Mouse (Mus musculus) liver, postnatal 0 days (tissue): ENCODE data around the gene Stk35. TPM values are rescaled to one million over a fixed set of nuclear protein-coding genes. Genes with fewer than 3 reads are reported as not detected.

Source experiments
- ATAC-seq: fragments of 200-750 bp; cut with Nextera tagmentation; 2 replicates; pipeline ENCODE4 v1.8.0; 2017; ENCODE audit warnings: mild to moderate bottlenecking, moderate library complexity
- DNase-seq: peaks from one replicate; pipeline ENCODE4 v3.0.0-alpha.2; 2016
- H3K27ac ChIP-seq: fragments of 300-500 bp; sonication (generic); 2 replicates; pipeline ENCODE4 v1.5.1; 2014; ENCODE audit warnings: antibody characterized with exemption, moderate library complexity, mild to moderate bottlenecking, low read depth
- H3K27me3 ChIP-seq: fragments of 300-500 bp; sonication (generic); 2 replicates; pipeline ENCODE4 v1.6.1; 2014; ENCODE audit warnings: low read length, control low read depth, mixed read lengths; ENCODE audit not compliant: insufficient read depth
- H3K36me3 ChIP-seq: fragments of 300-500 bp; sonication (generic); replicated peaks from 2 replicates; pipeline ENCODE4 v1.6.1; 2014; ENCODE audit warnings: mild to moderate bottlenecking, control low read depth, low read length, moderate library complexity, mixed read lengths; ENCODE audit not compliant: insufficient read depth
- H3K4me1 ChIP-seq: fragments of 300-500 bp; sonication (generic); 2 replicates; pipeline ENCODE4 v1.6.1; 2014; ENCODE audit warnings: antibody characterized with exemption, mild to moderate bottlenecking, control low read depth; ENCODE audit not compliant: insufficient read depth
- H3K4me2 ChIP-seq: fragments of 300-500 bp; sonication (generic); 2 replicates; pipeline ENCODE4 v1.6.1; 2014; ENCODE audit warnings: low read depth, mild to moderate bottlenecking, low read length, moderate library complexity, mixed read lengths
- H3K4me3 ChIP-seq: fragments of 300-500 bp; sonication (generic); 2 replicates; pipeline ENCODE4 v1.5.1; 2014; ENCODE audit warnings: low read depth, low read length
- H3K9ac ChIP-seq: fragments of 300-500 bp; sonication (generic); replicated peaks from 2 replicates; pipeline ENCODE4 v1.6.1; 2014; ENCODE audit warnings: mild to moderate bottlenecking, moderate library complexity
- H3K9me3 ChIP-seq: fragments of 300-500 bp; sonication (generic); 2 replicates; pipeline ENCODE4 v1.6.1; 2016; ENCODE audit warnings: mild to moderate bottlenecking, control low read depth, low read length, mixed read lengths
- CTCF ChIP-seq: sonication (generic); IDR thresholded peaks from 2 replicates; pipeline ENCODE4 v1.5.1; 2016; ENCODE audit warnings: antibody characterized with exemption, low read depth
- EP300 ChIP-seq: IDR thresholded peaks from 2 replicates; pipeline ENCODE4 v1.6.1; 2016; ENCODE audit warnings: antibody characterized with exemption, low read depth, mild to moderate bottlenecking
- WGBS: fragments of 180-500 bp; shearing (Covaris S2); extraction: QIAGEN DNeasy Blood & Tissue Kit; methylation state at CpG from one replicate; pipeline ENCODE4 v1.1.7; 2014; ENCODE audit not compliant: insufficient replicate concordance; 5-methylcytosine and 5-hydroxymethylcytosine counted together
- polyA plus RNA-seq: library from polyadenylated mRNA; unstranded; fragments of >200 nt; fragmentation: Nextera tagmentation; extraction: Ambion mirVana; gene quantifications from 2 replicates; pipeline ENCODE4 v1.2.1, GENCODE M21; 2015

The Stk35 gene
- polyA plus RNA-seq, 1 experiment from 2014 or later: 2.7 TPM

GRCm38 (mm10) chr2:129817603-129818257, 17.4 kb downstream of the Stk35 start:
- H3K27ac ChIP-seq: peak overlapping the region; percentile 29; the same call in 1 of the 2 replicates
- no peak overlapping the region for H3K4me2 ChIP-seq
- no peaks in the 10 kb centered on the region for H3K27me3 ChIP-seq
- DNase-seq: no peak
- peaks cover 21% of the 10 kb centered on the region for H3K4me1 ChIP-seq
- 66% methylated on average over 5 of the region's 5 CpGs for WGBS
- no peak overlapping the region for H3K4me3 ChIP-seq
- peaks cover 12% of the 10 kb centered on the region for H3K36me3 ChIP-seq
- no peak overlapping the region for H3K9ac ChIP-seq
- no peaks in the 10 kb centered on the region for H3K9me3 ChIP-seq
- peak; percentile 43; the same call in 1 of the 2 replicates for ATAC-seq
- no peak for TF ChIP-seq CTCF
- TF ChIP-seq EP300: no peak

- WGBS: 85% methylated on average over 2 of the region's 2 CpGs
- TF ChIP-seq CTCF: no peak
- no peak for TF ChIP-seq EP300
- Histone ChIP-seq H3K4me1 (peaks cover 21% of the 10 kb centered on the region), H3K36me3 (peaks cover 12% of the 10 kb centered on the region), H3K27me3 (no peaks in the 10 kb centered on the region), H3K9me3 (no peaks in the 10 kb centered on the region), H3K4me3 (no peak overlapping the region), H3K4me2 (no peak overlapping the region), H3K9ac (no peak overlapping the region), H3K27ac (no peak overlapping the region)
- DNase-seq (no peak), ATAC-seq (no peak)
Measured at GRCm38 (mm10) chr2:129818868-129819267, 18.6 kb downstream of the Stk35 start.

- H3K36me3 ChIP-seq: peaks cover 12% of the 10 kb centered on the region
- H3K9ac ChIP-seq: no peak overlapping the region
- WGBS: 62% methylated on average over 2 of the region's 2 CpGs
- no peak for ATAC-seq
- H3K4me1 ChIP-seq: peaks cover 21% of the 10 kb centered on the region
- TF ChIP-seq EP300 (no peak), CTCF (no peak)
- H3K4me2 ChIP-seq: no peak overlapping the region
- H3K27me3 ChIP-seq: no peaks in the 10 kb centered on the region
- no peak overlapping the region for H3K27ac ChIP-seq
- H3K9me3 ChIP-seq: no peaks in the 10 kb centered on the region
- no peak for DNase-seq
- H3K4me3 ChIP-seq: no peak overlapping the region
Measured at GRCm38 (mm10) chr2:129819531-129819930, 19.2 kb downstream of the Stk35 start.

GRCm38 (mm10) chr2:129819951-129820350, 19.6 kb downstream of the Stk35 start:
- TF ChIP-seq CTCF (no peak), EP300 (no peak)
- ATAC-seq: no peak
- H3K36me3 ChIP-seq: peaks cover 12% of the 10 kb centered on the region

GRCm38 (mm10) chr2:129821021-129821420, 20.7 kb downstream of the Stk35 start:
- TF ChIP-seq EP300: no peak
- Histone ChIP-seq H3K9ac (no peak overlapping the region), H3K4me1 (peaks cover 19% of the 10 kb centered on the region), H3K27me3 (no peaks in the 10 kb centered on the region), H3K4me3 (no peak overlapping the region), H3K27ac (no peak overlapping the region), H3K36me3 (peaks cover 5% of the 10 kb centered on the region; the same call in 1 of the 2 replicates), H3K4me2 (no peak overlapping the region), H3K9me3 (no peaks in the 10 kb centered on the region)
- no peak for ATAC-seq
- 77% methylated on average over 8 of the region's 8 CpGs for WGBS
- DNase-seq: no peak

More at GRCm38 (mm10) chr2:129819951-129820350, 19.6 kb downstream of the Stk35 start:
- no peak overlapping the region for H3K4me3 ChIP-seq
- H3K27me3 ChIP-seq: no peaks in the 10 kb centered on the region
- no peak overlapping the region for H3K27ac ChIP-seq
- peaks cover 19% of the 10 kb centered on the region for H3K4me1 ChIP-seq
- H3K4me2 ChIP-seq: no peak overlapping the region
- DNase-seq: no peak
- no peak overlapping the region for H3K9ac ChIP-seq
- 86% methylated on average over 1 of the region's 1 CpGs for WGBS
- no peaks in the 10 kb centered on the region for H3K9me3 ChIP-seq

GRCm38 (mm10) chr2:129821568-129821967, 21.3 kb downstream of the Stk35 start:
- 81% methylated on average over 5 of the region's 5 CpGs for WGBS
- peaks cover 19% of the 10 kb centered on the region for H3K4me1 ChIP-seq
- no peak overlapping the region for H3K9ac ChIP-seq
- H3K36me3 ChIP-seq: peaks cover 5% of the 10 kb centered on the region; the same call in 1 of the 2 replicates
- no peak overlapping the region for H3K4me2 ChIP-seq
- H3K27me3 ChIP-seq: no peaks in the 10 kb centered on the region
- ATAC-seq (no peak), DNase-seq (no peak)
- no peaks in the 10 kb centered on the region for H3K9me3 ChIP-seq
- H3K4me3 ChIP-seq: no peak overlapping the region
- H3K27ac ChIP-seq: no peak overlapping the region
- no peak for TF ChIP-seq EP300
